Mouse (Mus musculus): ENCODE results near the gene Sox15.

GRCm38 (mm10) chr11:69703814-69704612 is 48.9 kb downstream of the Sox15 start:
- TF ChIP-seq MAFK (IDR thresholded peaks at IDR 0.05; ENCODE audit: insufficient read depth, low read depth, low read length) (no peak), ZNF384 (IDR thresholded peaks at IDR 0.05; ENCODE audit: low read depth, low read length) (peak; percentile 79), ZC3H11A (IDR thresholded peaks at IDR 0.05; ENCODE audit: borderline replicate concordance, low read depth, low read length) (no peak), HCFC1 (IDR thresholded peaks at IDR 0.05; ENCODE audit: borderline replicate concordance, insufficient read depth, low read length) (no peak), CHD2 (IDR thresholded peaks at IDR 0.05; ENCODE audit: low read depth, low read length) (peak; percentile 61; the same call in 1 of the 2 replicates)

All from ES-E14 (cell line).